Mouse (Mus musculus) ovary, postnatal 10 days (tissue): ENCODE results near the gene Prss8.
"Not testable (repeated sequence)": the region's sequence is repeated elsewhere in the genome, so short reads cannot be mapped to it uniquely, and the experiment has no call there.

ENCODE experiments used
- DNase-seq: peaks from one replicate; pipeline ENCODE4 v3.0.0; 2022; ENCODE audit warnings: low spot score

Prss8 gene

GRCm38 (mm10) chr7:127929923-127930322 lies at the start of gene Prss8:
Gene Prss8 (minus strand): TSS chr7:127930104.
- DNase-seq, result no peak

- DNase-seq, result no peak
These were observed 49.0 kb upstream of the Prss8 start for GRCm38 (mm10) chr7:127978856-127979255.

- DNase-seq, result no peak
These were observed 44.6 kb upstream of the Prss8 start for GRCm38 (mm10) chr7:127974413-127974930.

GRCm38 (mm10) chr7:127967922-127968828 lies 38.3 kb upstream of the Prss8 start:
- DNase-seq, result peak; percentile 52

GRCm38 (mm10) chr7:127967004-127967921 lies 37.4 kb upstream of the Prss8 start, which contains the start of gene Fus:
Gene Fus (plus strand): TSS chr7:127967457.
- DNase-seq, result peak; percentile 99

GRCm38 (mm10) chr7:127966371-127966918 lies 36.5 kb upstream of the Prss8 start:
- DNase-seq, result no peak

GRCm38 (mm10) chr7:127959364-127959763 lies 29.5 kb upstream of the Prss8 start:
- no peak for DNase-seq

- no peak for DNase-seq
These were observed 23.1 kb upstream of the Prss8 start for GRCm38 (mm10) chr7:127952864-127953581.

GRCm38 (mm10) chr7:127946470-127947023 lies 16.6 kb upstream of the Prss8 start, which contains the start of gene Prss36:
Gene Prss36 (minus strand): TSS chr7:127946725.
- no peak for DNase-seq

GRCm38 (mm10) chr7:127944614-127945013 lies 14.7 kb upstream of the Prss8 start:
- no peak for DNase-seq

- DNase-seq, result not testable (repeated sequence)
These were observed 12.2 kb upstream of the Prss8 start for GRCm38 (mm10) chr7:127942097-127942496.

GRCm38 (mm10) chr7:127936216-127936884 lies 6.4 kb upstream of the Prss8 start:
- no peak for DNase-seq

GRCm38 (mm10) chr7:127935748-127936159 lies 5.8 kb upstream of the Prss8 start:
- DNase-seq, result no peak

GRCm38 (mm10) chr7:127935028-127935722 lies 5.3 kb upstream of the Prss8 start:
- peak; percentile 90 for DNase-seq

GRCm38 (mm10) chr7:127934075-127934474 lies 4.2 kb upstream of the Prss8 start:
- DNase-seq, result no peak

GRCm38 (mm10) chr7:127932273-127933031 lies 2.5 kb upstream of the Prss8 start:
- no peak for DNase-seq

- no peak for DNase-seq
These were observed 1.6 kb upstream of the Prss8 start for GRCm38 (mm10) chr7:127931351-127932135.

GRCm38 (mm10) chr7:127930636-127931035 lies 732 bp upstream of the Prss8 start:
- DNase-seq, result no peak
